Mouse (Mus musculus): ENCODE measurements around the gene Wfikkn2. TPM values are rescaled to one million over a fixed set of nuclear protein-coding genes. Genes with fewer than 3 reads are reported as not detected.
A peak's percentile ranks its signal among the peaks of the same experiment; 100 is the strongest.
"Not testable (repeated sequence)": the region's sequence is repeated elsewhere in the genome, so short reads cannot be mapped to it uniquely, and the experiment has no call there.

Gene Wfikkn2
- 1 to 10 TPM in 1 of 2 experiments, under 1 TPM in 1; 0.55 to 1.3 TPM for total RNA-seq (2021)
- polyA plus RNA-seq (2012; rRNA removed): 0.32 and 0.52 TPM in 2 replicates
- long read RNA-seq: 0 reads

DNA sequence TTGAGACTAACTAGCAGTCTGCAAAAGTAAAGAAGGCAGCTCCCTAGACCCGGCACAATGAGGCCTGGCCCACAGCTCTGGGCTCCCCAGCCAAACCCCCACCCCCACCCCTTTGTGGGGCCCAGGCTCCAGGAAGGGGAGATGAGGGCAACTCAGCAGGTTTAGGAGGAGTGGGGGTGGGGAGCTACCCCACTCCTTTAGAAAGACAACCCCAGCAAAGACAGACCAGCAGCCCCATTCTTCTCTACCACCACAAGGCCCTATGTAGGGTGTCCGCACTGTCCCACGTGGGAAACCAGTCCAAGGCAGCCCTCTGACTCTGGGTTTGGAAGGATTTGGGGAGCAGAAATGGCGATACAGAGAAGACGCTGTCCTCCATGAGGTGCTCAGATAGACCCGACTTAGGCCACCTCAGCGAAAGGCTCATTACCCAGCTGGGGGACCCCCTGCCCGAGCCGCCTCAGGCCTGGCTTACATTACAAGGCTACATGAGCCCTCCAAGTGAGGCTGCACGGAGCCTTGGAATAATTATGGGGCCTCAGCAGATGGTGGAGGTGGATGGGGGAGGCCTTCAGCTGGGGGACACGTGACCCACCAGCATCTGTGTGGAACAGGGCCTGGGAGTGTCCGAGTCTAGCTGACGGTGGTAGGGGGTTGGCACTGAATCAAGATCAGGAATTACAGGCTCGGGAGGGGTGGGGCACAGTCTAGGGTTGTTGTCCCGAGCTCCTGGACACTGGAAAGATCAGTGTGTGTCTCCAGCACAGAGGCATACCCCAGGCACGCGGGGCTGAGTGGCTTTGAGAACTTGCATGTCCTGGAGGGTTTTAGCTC is at the start of gene Wfikkn2:
Wfikkn2 (minus strand) TSS at position 51 of the 834 bp plus-strand sequence.
- DNase-seq: no peak

DNA sequence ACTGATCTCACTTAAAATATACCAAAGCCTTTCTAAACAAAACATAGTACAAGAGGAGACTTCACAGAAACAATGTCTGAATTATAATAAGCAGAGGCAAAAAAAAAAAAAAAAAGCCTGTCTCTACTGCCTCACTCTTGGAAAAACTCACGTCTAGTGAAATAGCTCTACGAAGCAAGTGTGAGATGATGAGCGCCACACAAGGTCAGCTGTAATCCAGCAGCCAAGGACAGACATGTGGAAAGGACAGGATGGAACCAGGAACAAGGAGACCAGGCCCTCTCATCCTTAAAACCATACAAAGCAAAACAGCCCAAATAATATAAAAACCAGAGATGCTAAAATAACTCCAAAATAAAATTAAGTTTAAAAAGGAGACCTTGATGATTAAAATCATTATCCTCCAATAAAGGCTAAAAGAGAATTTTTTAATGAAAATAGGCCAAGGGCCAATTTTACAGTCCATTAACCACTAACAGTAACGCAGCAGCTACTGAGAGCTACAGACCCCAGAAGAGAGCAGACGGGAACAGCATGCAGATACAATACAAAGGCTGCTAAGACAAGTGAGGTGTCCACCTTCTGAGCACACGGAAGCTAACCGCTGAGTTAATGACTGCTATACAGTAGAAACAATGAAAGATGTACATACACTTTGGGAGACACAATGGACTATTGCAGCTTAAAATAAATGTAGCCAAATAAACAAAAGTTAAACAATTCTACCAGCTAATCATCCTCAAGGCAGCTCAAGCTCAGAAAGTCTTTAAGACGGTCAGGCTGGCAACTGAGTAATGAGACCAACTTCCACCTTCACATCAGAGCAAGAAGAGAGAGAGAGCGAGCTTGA is 49.4 kb upstream of the Wfikkn2 start:
- DNase-seq: peak; percentile 52

DNA sequence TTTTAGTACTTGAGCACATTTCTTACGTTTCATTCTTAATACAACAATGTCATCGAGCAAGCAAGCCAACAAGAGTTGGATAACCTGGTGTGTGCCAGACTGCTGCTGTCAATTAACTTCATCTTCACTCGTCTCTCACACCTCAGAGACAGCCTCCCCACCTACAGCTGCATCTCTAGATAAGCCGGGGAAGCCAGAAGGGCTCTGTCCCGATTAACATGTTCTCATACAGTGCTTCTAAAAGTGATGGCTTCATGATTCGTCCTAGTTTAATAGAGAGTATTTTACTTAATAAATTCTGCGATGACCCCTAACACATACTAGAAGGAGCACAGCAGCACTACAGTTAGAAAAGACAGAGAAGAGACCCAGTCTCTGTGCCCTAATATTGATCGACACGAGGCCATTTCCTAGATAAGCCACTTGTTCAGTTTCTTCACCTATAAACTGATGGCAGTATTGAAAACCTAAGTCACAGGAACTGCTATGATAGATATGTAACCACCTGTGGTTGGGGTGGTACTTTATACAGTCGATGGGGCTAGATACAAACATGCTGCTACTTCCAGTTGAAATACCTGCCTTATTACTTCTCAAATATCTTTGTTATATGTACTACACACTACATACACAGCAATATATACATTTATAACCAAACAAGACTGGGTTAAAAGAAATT is 44.4 kb upstream of the Wfikkn2 start:
- no peak for DNase-seq

DNA sequence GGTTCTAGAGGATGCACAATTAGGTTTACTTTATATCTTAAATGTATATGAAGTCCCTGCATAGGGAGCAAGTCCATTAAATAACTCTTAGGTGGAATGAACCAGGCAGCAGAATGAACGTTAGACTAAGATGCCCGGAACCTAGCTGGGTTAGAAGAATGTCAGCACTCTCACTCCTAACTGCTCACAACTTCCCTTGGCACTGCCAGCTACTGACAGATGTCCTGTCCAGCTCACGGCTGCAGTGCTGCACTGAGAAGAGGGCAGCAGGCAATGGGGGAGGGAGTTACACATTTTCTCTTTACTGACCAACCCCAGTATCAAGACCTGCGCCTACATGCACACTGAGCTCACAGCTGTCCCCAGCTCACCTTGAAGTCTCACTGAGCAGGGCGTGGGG is 41.3 kb upstream of the Wfikkn2 start:
- DNase-seq: no peak

DNA sequence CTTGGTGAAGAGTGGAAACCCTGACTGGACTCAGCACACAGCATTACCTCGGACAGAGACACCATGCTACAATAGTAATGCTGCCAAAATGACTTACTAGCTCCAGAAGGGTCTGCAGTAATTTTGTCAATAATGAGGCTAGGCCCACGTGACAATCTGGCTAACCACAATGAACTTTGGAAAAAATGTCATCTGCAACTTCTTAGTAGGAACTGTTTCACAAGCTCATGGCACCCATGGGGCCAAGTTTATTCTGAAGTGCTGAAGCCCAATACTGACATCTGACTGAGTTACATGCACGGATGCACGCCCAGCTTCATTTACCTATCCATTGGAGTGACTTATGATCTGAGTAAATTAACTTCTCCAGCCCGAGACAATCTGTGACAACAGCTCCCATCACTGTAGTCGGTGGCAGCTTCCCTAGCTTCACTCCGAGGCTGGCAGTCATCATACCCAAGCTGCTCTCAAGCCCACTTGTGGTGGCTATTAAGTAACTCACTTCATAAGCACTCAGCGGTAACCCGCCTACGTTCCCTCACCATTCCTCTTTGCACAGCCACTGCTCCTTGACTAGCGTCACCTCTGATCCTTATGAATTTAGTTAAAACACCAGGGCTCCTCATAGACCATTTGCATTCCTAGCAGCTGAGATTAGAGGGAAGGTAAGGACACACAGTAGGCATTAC is 40.2 kb upstream of the Wfikkn2 start:
- DNase-seq: no peak

DNA sequence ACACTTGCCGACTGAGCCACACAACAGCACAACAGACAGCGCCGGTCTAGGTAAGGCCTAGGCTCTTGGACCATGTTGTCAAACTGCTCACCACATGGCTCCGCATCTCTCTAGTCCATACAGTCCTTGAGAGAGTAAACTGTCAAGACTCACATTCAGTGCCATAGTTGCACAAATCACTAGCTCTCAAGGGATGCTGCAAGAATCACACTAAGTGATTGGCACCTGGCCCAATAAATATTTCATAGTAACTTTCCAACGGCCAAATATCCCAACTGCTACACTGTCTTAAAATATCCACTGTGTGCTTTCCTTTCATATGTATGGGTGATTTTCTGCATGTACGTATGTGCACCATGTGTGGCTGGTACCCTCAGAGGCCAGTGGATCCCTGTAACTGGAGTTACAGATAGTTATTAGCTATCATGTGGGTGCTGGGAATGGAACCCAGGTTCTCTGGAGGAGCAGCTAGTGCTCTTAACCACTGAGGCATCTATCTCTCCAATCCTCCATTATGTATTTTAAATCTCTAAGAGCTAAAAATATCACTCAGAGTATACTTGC is 37.8 kb upstream of the Wfikkn2 start:
- DNase-seq: no peak

DNA sequence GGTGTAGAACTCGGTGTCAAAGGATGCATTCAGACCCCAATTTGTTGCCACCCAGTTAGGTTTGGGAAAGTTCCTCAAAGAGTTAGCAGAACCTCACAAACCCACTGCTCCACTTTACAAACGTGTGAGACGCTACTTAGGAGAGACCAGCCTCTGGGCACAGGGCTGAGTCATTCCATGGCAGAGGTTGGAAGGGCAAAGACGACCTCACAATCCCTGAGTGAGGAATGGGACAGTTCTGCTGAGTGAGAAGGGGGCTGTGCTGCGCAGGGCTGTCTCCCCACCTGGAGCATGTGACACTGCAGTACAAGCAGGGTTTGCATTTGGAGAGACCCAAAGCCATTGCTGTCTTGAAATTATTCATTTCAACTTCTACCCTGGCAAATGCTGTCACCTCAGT is 36.5 kb upstream of the Wfikkn2 start:
- DNase-seq: peak; percentile 33

DNA sequence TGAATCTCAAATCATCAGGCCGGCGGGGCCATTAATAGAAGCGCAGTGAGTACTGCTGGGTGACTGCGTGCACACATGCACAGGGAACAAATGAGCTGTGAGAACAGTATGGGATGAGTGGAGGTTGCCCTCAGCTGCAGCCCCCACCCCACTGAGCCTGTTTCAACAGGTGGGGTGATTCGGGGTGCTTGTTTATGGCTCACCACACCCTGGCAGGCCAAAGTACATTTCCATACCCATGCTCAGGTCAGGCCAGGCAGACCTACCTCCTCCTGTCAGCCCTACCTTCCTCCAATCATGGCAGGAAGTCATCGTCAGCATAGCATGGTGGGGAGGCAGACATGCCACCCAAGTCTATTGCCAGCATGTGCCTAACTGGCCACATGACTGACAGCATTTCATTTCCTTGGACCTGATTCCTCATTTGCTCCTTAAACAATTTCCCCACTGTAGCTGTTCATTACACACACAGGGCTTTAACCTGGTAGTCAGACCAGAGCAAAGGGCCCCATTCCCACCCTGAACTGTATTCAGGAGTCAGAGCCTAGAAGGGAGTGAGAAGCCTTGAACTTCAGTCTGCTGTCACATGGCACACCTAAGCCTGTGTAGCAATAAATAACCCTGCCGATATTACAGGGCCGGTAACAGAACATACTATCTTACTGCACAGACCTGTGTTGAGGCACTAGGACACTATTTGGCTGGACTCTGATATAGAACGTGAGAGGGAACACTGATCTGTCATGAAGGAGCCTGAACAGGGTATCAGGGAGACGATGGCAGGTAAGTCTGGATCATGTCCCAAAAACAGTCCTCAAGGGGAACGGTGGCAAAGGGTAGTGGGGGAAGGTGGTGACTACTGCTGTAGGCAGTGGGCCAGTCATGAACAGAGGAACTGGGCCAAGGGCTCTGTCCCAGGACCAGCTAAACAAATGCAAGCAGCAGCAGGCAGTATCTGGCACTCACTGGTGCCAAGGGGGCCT is 35.7 kb upstream of the Wfikkn2 start, which contains the start of gene Gm21885:
Gm21885 (plus strand) TSS at position 675 of the 983 bp plus-strand sequence.
- DNase-seq: peak; percentile 57

DNA sequence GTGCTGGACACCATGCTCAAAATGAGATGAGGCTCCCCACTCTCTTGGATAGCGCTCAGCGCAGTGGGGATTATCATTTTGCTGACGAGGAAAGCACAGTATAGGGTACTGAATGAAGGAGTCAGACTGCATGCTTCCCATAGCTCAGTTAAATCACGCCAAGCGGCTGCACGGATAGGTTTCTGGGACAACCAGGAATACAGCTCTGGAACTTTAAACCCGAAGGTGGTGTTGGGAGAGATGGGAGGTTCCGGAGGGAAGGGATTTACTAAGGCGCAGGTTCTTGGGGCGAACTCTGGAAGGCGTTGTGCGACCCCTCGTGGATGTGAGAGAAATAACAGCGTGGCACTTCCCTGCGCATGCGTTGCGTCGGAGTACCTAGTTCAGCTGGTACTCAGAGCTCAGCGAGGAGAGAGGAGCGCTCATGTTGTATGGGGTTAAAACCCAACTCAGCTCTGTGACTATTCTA is 31.1 kb upstream of the Wfikkn2 start:
- peak; percentile 88 for DNase-seq

DNA sequence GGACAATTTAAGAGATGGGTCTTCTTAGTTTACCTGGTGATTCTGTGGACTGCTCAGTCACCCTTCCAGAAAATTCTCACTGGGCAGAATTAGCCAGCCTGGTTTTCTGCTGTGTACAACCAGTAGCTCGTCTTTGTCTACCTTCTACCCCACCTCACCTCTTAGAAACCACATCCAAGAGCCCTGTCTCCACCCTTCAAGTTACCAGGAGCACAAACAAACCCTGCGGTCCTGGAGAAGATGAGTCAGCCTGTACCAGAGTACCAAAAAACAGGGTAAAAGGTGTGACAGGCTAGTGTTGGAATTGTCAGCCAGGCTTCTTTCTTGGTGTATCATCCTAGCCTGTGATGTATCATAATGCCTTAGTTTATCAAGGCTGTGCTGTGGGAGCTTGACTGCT is 29.9 kb upstream of the Wfikkn2 start:
- no peak for DNase-seq

DNA sequence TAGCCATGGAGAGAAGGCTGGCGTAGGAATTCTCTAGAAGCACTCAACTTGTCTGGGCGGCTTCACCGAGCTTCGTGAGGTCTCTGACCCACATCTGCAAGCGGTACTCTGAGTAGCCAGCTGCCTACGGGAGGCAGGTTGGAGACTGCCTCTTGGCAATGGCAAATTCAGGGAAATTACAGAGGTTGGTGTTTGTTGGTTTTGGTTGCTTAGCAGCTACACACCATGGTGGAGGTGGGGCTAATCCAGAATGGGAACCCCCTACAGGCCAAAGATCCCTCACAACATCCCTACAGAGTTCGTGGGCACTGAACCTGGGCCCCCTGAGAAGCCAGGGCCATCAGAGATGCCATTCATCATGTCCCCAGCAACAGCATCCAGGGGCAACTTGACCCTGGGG is 29.4 kb upstream of the Wfikkn2 start:
- no peak for DNase-seq

DNA sequence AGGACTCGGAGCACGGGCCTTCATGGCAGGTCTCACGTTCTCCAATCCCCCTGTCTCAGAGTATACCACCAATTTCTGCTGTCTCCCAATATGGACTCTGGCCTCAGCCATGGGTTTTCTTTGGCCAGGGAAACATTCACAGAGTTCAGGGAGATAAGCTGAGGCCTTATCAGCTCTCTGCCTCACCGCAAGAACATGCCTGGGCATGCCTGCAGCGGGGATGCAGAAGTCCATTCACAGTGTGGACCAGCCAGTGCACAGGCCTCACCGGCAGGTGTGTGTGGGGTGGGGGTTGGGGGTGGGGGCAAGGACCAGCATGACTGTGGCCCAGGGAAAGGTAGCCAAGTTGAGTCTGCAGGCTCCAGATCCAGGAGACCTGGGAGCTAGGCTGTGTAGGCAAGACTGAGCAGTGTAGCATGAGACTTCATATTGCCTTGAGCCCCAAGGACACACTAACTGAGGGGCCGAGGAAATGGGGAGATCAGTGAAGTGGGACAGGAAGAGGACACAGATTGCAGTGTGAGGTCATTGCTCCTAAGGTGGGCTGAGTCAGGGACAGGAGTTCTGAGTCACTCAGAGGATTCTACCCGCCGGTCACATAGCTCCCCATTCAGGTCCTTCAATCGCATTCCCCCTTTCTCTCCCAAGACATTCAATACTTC is 28.5 kb upstream of the Wfikkn2 start:
- peak; percentile 45 for DNase-seq

DNA sequence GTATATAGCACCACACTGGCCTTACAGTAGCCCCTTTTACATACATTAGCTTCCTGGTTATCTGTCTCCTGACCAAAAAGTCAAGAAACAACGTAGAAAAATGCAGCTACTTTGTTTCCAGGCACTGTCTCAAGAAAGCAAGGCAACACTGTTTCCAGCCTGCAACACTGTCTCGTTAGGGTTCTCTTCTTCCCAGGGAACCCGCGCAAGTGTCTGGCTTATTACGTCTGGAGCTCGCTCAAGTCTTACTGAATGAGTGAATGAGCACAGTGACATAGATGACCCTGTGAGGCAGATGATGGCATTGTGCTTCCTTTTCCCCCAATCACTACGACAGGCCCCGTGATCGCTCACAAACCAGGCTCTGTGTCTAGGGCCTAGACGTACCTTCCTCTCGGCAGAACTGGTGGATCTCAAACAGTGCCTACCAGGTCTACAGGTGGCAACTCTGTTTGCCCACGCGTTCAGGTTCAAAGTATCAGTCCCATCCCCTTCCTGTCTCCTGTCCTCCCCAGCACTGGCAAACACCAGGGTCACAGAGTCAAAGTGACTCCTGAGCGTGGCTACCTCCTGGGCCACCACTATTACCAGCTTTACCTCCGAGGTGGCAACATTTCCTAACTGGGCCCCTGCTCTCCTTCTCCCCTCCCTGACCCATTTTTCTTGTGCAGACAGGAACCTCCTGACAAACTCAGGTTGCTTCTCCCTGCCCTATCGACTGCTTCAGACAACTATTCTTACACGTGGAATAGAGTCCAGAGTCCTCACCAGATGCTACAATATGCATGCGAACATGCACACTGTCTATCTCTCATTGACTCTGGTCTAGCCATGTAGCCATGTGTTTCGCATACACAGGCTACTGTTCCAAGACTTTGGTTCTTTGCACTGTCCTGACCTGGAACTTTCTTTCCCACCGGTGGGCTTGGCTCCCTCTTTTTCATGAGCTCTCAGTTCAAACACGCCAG is 27.4 kb upstream of the Wfikkn2 start:
- DNase-seq: no peak

DNA sequence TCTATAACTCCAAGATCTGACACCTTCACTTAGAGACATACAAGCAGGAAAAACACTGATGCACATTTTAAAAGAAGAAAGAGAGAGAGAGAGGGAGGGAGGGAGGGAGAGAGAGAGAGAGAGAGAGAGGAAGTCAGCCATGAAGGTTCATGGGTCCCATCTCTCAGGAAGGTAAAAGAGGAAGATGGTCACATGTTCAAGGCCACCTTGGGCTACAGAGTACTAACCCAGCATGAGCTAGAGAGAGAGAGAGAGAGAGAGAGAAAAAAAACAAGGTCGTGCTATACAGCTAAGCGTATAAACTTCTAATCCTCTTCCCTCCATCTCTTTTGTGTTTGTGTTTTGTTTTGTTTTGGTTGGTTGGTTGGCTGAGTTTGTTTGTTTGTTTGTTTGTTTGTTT is 25.2 kb upstream of the Wfikkn2 start:
- no peak for DNase-seq

DNA sequence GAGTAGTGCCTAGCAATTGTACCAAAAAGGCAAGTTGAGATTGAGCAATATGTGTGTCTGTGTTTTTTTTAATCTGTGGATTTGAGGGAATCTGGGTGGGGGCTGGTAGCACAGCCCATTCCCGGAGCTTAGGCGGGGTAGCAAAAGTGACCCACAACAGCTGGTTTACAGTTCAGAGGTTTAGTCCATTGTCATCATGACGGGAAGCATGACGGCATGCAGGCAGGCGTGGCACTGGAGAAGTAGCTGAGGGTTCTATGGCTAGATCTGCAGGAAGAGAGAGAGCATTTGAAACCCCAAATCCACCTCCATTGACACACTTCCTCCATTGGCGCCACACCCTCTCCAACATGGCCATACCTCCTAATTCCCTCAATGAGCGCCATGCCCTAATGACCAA is 24.1 kb upstream of the Wfikkn2 start:
- no peak for DNase-seq

DNA sequence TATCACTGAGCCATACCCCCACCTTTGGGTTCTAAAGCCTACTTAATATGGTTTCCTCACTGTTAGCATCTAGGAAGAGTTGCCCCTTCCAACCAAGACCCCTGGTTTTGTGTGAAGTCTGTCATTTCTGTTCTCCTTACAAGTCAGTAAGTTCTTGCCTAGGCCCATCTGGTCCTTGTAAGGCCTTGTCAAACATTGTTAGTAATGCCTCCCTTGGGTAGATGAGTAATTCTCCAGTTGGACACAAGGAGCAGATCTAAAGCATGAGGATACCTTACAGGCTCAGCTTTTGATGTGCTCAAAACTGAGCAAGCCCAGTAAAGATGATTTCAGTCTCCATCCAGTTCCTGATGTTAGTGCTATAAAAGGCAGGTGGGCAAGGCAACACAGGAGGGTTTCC is 23.0 kb upstream of the Wfikkn2 start:
- no peak for DNase-seq

DNA sequence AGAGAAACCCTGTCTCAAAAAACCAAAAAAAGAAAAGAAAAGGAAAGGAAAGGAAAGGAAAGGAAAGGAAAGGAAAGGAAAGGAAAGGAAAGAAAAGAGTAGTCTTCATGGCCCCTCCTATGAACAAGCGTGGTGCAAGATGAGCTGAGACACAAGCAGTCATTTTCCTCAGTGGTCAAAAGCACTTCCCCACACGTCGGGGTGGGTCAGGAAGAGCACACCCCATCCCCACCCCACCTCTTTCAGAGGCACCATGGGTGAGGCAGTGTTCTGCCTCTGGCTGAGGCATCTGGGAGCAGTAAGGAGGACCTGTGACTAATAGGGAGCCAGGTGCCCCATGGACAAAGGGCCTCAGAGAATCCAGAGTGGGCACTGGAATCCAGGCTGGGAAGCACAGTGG is 20.4 kb upstream of the Wfikkn2 start:
- DNase-seq: not testable (repeated sequence)

DNA sequence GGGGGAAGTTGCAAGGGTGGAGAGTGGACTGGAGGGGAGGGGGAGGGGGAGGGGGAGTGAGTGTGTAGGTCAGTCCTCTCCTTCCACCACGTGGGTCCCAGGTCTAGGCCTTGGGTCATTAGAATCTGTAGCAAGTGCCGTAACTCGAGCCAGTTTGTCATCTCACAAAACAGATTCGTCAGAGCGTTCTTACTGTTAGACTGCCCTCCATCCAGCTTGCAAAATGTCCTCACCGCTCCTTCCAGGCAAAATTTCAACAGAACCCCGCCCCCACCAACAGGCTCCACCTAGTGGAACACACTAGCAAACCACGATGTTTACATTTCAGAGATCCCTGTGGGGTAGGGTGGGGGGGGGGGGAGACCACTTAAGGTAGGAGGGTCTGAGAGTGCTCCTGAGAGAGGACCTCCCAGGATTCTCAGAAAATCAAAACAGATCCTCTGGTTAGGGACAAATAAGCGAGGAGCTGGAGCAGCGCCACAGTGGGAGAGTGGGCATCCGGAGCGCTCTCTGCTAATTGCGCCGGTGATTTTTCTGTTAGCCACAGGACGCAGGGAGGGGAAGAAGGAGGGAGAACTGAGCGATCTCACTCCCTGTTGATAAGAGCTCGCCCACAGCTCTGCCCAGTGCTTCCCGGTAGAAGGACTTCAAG is 19.5 kb upstream of the Wfikkn2 start:
- DNase-seq: peak; percentile 74

Measured in adrenal gland, adult 2 months (tissue).